ENCODE assay signal across 8 mouse cellular contexts in the genomic region with DNA sequence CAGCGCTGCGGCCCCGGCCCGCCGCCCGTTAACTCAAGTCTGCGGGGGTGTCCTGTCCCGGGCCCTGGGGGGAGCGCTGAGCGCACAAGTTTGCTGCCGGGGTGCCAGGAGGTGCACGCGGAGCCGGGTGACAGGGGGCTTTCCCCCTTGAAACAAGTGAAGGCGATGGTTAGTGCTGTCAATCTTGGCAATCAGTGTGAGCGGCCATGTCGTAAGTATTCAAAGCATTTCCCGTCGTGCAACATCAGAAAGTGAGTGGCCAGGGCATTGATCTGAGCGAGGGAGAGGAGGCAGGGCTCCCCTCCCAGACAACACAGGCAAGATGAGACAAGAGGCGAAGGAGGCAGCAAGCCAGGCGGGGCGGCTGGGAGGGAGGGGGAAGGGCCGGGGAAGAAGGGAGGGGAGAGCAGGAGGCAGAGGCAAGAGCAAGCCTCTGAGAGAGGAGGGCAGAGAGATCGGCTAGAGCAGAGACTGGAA. TPM values are rescaled to one million over a fixed set of nuclear protein-coding genes. Genes with fewer than 3 reads are reported as not detected.
DNase-seq lines count a peak whose midpoint lies in the region; ATAC-seq lines count a peak whose summit lies in the region.

No protein-coding gene starts in this region.

- peak overlapping the region; percentile 90 for H3K27ac ChIP-seq in forebrain, embryonic 14.5 days (ENCODE audit: low read depth, low read length)
- H3K27ac ChIP-seq in midbrain, embryonic 10.5 days (replicated peaks): peak overlapping the region; percentile 98

- peaks cover 33% of the 10 kb centered on the region for H3K4me1 ChIP-seq in forebrain, embryonic 14.5 days (ENCODE audit: control insufficient read depth, insufficient read depth, low read length)
- peaks cover 75% of the 10 kb centered on the region for H3K4me1 ChIP-seq in midbrain, embryonic 10.5 days

- peak overlapping the region; percentile 55 for H3K4me3 ChIP-seq in forebrain, embryonic 14.5 days (ENCODE audit: low read depth, low read length)
- peak overlapping the region; percentile 78 for H3K4me3 ChIP-seq in midbrain, embryonic 10.5 days

- peak overlapping the region; percentile 100 for H3K4me2 ChIP-seq in forebrain, embryonic 14.5 days (ENCODE audit: low read length)

- peak overlapping the region; percentile 76 for H3K9ac ChIP-seq in forebrain, embryonic 14.5 days (ENCODE audit: low read length)

- H3K36me3 ChIP-seq in forebrain, embryonic 14.5 days (ENCODE audit: control insufficient read depth, insufficient read depth, low read length): no peaks in the 10 kb centered on the region
- no peaks in the 10 kb centered on the region for H3K36me3 ChIP-seq in midbrain, embryonic 10.5 days

- ATAC-seq in forebrain, embryonic 14.5 days: peak; percentile 65

- peak; percentile 36 to 53 for DNase-seq in cerebellum, postnatal 14 days
- no peak for DNase-seq in cerebellum, adult 11-12 months
- DNase-seq in ZHBTc4 (ENCODE audit: low read depth, low spot score): peak; percentile 88
- peak; percentile 86 for DNase-seq in forebrain, embryonic 14.5 days (ENCODE audit: low spot score)
- peak; percentile 75 for DNase-seq in heart, postnatal 4 days
- DNase-seq in layer of hippocampus, postnatal 25 days (ENCODE audit: extremely low spot score in 1 of 2, low spot score in 1 of 2): peak; percentile 24
- DNase-seq in midbrain, embryonic 10.5 days (ENCODE audit: low spot score): peak; percentile 91
- DNase-seq in urinary bladder, postnatal 14 days (ENCODE audit: low spot score): peak; percentile 70

- no peaks in the 10 kb centered on the region for H3K9me3 ChIP-seq in forebrain, embryonic 14.5 days (replicated peaks; ENCODE audit: control insufficient read depth, low read length)
- no peaks in the 10 kb centered on the region for H3K9me3 ChIP-seq in midbrain, embryonic 10.5 days (replicated peaks)

- WGBS in forebrain, embryonic 14.5 days: under 1% methylated on average over 24 of the region's 25 CpGs
- WGBS in midbrain, embryonic 10.5 days: under 1% methylated on average over 25 of the region's 25 CpGs

- H3K27me3 ChIP-seq in forebrain, embryonic 14.5 days (replicated peaks; ENCODE audit: control insufficient read depth, insufficient read depth, low read length): peaks cover 15% of the 10 kb centered on the region
- peaks cover 67% of the 10 kb centered on the region for H3K27me3 ChIP-seq in midbrain, embryonic 10.5 days (ENCODE audit: low read depth, poor library complexity, severe bottlenecking)

RNA-seq across cellular contexts. Expression of gene Sox6, which starts 4.3 kb away (rescaled TPM):
- polyA plus RNA-seq in forebrain, embryonic 14.5 days (2014; fragmentation: Nextera tagmentation; extraction: Ambion mirVana): 78.4 and 84.9 TPM in 2 replicates
- 10 to 100 TPM; 33.5 to 46.9 TPM for total RNA-seq in heart, postnatal 4 days (2021)
- 10 to 100 TPM; 23.8 to 32.4 TPM for total RNA-seq in layer of hippocampus, postnatal 25 days (2021)
- polyA plus RNA-seq in midbrain, embryonic 10.5 days (2016; fragmentation: Nextera tagmentation; extraction: Ambion mirVana): 25.5 and 31.8 TPM in 2 replicates

RNA-seq across cellular contexts. Expression of gene 1110004F10Rik, which starts 4.9 kb away (rescaled TPM):
- 425 and 434 TPM in 2 replicates for polyA plus RNA-seq in forebrain, embryonic 14.5 days (2014; fragmentation: Nextera tagmentation; extraction: Ambion mirVana)
- 10 to 100 TPM; 80.6 to 84.0 TPM for total RNA-seq in heart, postnatal 4 days (2021)
- total RNA-seq in layer of hippocampus, postnatal 25 days (2021): 100 to 1,000 TPM; 106 to 108 TPM
- polyA plus RNA-seq in midbrain, embryonic 10.5 days (2016; fragmentation: Nextera tagmentation; extraction: Ambion mirVana): 370 and 371 TPM in 2 replicates

RNA-seq across cellular contexts. Expression of gene Gm4353, which starts 50.1 kb away (rescaled TPM):
- polyA plus RNA-seq in forebrain, embryonic 14.5 days (2014; fragmentation: Nextera tagmentation; extraction: Ambion mirVana): 0.96 and 1.4 TPM in 2 replicates
- total RNA-seq in heart, postnatal 4 days (2021): 1 to 10 TPM; 1.3 to 2.1 TPM
- total RNA-seq in layer of hippocampus, postnatal 25 days (2021): 1 to 10 TPM; 2.3 to 2.4 TPM
- 0.71 and 1.0 TPM in 2 replicates for polyA plus RNA-seq in midbrain, embryonic 10.5 days (2016; fragmentation: Nextera tagmentation; extraction: Ambion mirVana)
